Mouse (Mus musculus) central nervous system, embryonic 11.5 days (tissue): ENCODE results near the gene Gm10803. TPM values are rescaled to one million over a fixed set of nuclear protein-coding genes. Genes with fewer than 3 reads are reported as not detected.

Experiments used
- polyA plus RNA-seq: library from polyadenylated mRNA; depleted of rRNA; stranded (reverse); fragments of >200 nt; gene quantifications from 2 replicates; pipeline ENCODE4 v1.2.3, GENCODE M21; 2012; rRNA removed

Gene Gm10803
- not detected in 2 replicates for polyA plus RNA-seq

GRCm38 (mm10) chr2:93560268-93560667, at the start of gene Gm10803:
TSS of gene Gm10803 (plus strand) at chr2:93560568.

Other genes starting within 250 kb of the Gm10803 start
- 28.0 and 38.2 TPM in 2 replicates for gene Tspan18, start 226.1 kb upstream of the Gm10803 start, polyA plus RNA-seq
- gene Cd82, start 97.4 kb upstream of the Gm10803 start, polyA plus RNA-seq: 11.0 and 16.5 TPM in 2 replicates
- 15.4 and 15.7 TPM in 2 replicates for gene Alx4, start 81.8 kb downstream of the Gm10803 start, polyA plus RNA-seq